Mouse (Mus musculus) gastrocnemius, adult 8-10 months (tissue): Measurements from ENCODE around the gene Col11a2. TPM values are rescaled to one million over a fixed set of nuclear protein-coding genes. Genes with fewer than 3 reads are reported as not detected.

Experiments
- DNase-seq, 2 experiments: peaks; one replicate each; pipeline ENCODE4 v3.0.0; 2022; ENCODE audit warnings: low spot score in 2 of 2
- total RNA-seq, 4 experiments: library from RNA; stranded (reverse); gene quantifications; 2 replicates each; pipeline ENCODE4 v1.2.4; 2022

Gene Col11a2
- total RNA-seq, 4 experiments from 2014 or later, result 2.5 to 4.8 (median 3.9) TPM

DNA sequence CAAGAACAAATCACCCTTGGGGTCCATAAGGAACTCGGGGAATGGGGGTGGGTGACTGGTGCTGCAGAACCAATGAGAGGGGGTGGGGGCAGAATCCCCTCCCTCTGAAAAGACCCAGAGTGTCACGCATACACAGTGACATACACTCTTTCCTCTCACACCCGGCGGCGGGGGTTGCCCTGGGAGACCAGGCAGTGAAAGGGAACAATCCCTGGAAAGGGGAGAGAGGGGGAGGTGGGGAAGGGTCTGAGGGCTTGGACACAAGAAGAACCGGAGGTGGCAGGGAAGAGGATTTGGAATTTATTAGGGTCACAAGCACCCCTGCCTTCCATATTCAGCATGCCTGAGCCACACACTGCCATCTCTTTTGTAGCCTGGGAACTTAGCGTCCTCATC is 13.5 kb upstream of the Col11a2 start:
- DNase-seq, result no peak

- DNase-seq, result no peak
These were observed 13.0 kb upstream of the Col11a2 start for GRCm38 (mm10) chr17:34026221-34026620.

DNA sequence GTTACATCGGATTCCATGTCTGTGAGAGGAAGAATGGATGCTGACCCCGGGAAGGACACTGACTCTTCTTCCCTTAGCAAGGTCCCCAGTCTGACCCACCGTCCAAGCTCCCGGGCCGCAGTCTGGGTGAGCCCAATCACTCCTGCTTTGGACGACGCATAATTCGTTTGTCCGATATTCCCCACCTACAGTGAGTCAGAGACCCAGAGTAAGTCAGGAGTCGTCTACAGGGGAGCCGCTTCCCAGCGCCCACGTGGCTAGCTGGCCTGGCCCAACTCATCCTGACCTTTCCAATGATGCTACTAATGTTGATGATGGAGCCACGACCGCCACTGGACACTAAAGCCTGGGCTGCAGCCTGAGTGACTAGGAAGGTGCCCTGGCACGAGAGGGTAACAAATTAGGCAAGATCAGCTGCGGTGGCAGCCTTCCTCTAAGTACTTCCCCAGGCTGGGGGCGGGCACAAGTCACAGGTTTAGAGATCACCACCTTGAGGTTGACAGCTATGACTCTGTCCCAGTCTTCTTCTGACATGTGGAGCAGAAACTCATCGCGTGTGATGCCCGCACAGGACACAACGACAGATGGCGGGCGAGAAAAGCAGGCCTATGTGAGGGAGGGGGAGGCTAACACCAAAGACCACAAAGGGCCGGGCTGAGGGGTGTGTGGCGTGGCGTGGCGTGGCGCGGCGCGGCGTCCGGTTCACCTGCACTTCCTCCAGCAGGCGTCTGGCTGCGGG is 12.2 kb upstream of the Col11a2 start:
- DNase-seq, result no peak

- DNase-seq, result peak; percentile 92 to 93
These were observed 11.5 kb upstream of the Col11a2 start, which contains the start of gene H2-Ke6 for GRCm38 (mm10) chr17:34027656-34028223. Gene H2-Ke6, minus strand, starts transcription at chr17:34028060.

DNA sequence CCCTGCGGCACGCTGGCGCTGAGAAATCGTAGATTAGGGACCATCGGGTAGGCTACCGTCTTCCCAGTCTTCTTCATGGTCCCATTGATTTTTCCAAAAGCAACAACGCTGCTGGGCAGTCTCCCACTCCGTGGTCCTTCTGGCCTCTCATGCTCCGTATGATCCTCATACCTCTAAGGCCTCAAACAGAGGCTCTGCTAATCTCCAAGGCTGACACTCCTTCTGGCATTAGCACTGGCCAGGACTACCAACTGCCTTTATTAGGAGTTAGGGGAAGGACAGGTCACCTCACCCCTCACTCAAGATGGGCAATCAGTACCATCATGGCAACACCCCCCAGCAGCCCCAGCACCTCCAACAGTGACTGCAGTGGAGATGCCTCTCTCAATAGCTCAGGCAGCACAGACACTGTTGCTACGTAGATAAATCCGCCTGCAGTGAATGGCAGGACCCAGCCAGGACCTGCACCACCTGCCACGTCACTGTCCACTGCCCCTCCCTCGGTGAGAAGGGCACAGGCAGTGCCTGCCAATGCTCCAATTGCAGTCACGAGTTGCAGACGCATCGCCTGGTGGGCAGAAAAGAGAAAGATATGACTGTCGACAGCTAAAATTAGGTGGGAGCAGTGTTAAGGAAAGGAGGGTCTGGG is 10.6 kb upstream of the Col11a2 start:
- DNase-seq, result no peak

GRCm38 (mm10) chr17:34029150-34029889 is 9.9 kb upstream of the Col11a2 start:
- DNase-seq, result no peak

DNA sequence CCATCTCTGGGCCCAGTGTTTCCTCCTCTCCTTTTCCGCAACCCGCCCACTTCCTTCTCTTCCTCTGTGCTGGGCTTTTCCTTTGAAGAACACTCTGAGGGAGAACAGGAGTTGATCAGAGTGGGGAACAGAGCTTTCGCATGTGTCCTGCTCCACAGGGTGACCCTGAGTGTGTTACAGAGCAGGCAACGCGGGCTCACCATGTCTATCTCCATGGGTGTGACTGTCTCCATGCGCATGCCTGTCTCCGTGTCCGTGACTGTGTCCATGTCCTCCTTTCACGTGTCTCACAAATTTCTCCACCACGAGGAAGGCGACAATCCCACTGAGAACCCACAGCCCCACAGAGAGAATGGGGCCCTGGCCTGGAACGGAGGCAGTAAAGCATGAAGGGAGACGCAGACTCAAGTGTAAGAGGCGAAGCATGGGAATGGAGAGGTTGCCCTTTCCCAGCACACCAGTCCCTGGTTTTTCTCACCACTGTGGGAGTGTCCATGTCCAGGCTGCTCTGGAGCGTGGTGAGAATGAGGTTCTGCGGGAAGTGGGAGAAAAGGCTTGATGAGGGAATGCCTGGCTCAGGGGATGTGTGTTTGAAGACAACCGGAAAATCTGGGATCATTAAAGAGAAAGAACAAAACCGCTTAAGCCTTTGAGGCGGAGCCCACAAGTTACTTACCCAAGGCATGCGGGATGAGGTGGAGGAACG is 9.2 kb upstream of the Col11a2 start:
- no peak for DNase-seq

DNA sequence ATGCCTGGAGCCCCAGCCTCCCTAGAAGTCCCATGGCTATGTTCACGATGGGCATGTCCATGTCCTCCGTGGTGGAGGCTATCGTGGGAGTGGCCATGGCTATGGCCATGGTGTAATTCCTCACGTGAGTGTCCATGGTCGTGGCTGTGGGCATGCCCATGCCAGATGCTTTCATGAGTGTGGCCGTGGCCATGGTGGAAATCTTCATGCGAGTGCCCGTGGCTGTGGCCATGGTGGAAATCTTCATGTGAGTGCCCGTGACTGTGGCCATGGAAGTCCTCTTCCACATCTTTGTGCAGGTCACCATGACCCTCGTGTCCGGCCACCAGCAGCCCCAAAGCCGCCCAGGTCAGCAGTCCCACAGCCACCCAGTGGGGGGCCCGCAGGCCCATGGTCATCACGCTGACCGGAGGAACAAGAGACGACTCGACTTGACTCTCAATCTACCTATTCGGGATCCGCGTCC is 8.3 kb upstream of the Col11a2 start:
- no peak for DNase-seq

GRCm38 (mm10) chr17:34031465-34032173 is 7.6 kb upstream of the Col11a2 start, which contains the start of the genes Slc39a7 and Rxrb:
Gene Slc39a7, minus strand, starts transcription at chr17:34031682.
Gene Rxrb, plus strand, starts transcription at chr17:34031812.
- DNase-seq, result peak; percentile 97 to 98

- DNase-seq, result peak in 1 of 2 experiments; percentile 64
These were observed 7.0 kb upstream of the Col11a2 start for GRCm38 (mm10) chr17:34032174-34032632.

- no peak for DNase-seq
These were observed 6.4 kb upstream of the Col11a2 start for GRCm38 (mm10) chr17:34032806-34033205.

DNA sequence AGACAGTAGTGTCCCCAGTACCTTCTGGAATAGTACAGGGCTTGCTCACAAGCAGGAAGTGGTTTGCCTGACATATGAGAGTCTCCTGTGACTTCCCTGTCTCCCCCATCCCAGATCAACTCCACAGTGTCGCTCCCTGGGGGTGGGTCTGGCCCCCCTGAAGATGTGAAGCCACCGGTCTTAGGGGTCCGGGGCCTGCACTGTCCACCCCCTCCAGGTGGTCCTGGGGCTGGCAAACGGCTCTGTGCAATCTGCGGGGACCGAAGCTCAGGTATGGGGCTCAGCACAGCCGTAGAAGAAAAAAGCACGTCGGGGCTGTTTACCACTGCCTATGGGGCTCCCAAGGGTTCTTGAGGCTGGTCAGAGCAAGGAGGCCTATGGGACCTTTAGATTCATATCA is 5.8 kb upstream of the Col11a2 start:
- no peak for DNase-seq

- DNase-seq, result peak in 1 of 2 experiments; percentile 49
These were observed 5.2 kb upstream of the Col11a2 start for GRCm38 (mm10) chr17:34034064-34034463.

- no peak for DNase-seq
These were observed 3.7 kb upstream of the Col11a2 start for GRCm38 (mm10) chr17:34035517-34035916.

GRCm38 (mm10) chr17:34036647-34037046 is 2.6 kb upstream of the Col11a2 start:
- no peak for DNase-seq

- no peak for DNase-seq
These were observed 2.0 kb upstream of the Col11a2 start for GRCm38 (mm10) chr17:34037241-34037640.

DNA sequence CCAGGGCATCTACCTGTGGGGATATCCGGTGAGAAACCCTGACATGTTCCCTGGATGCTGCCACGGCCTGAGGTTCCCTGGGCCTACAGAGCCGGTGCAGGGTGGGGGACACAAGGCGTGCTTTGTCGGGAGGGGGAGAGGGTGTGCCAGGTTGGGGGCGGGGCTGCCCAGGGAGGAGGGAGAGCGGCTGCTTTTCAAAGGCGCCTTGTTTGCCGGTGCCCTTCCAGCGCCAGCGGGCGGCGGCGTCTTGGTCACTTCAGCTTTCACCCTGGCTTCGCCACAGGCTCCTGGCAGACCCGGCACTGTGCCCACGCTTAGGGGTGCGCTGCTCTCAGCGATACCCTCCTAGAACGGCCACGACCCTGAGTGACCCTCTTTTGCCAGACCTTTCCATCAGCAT is 797 bp upstream of the Col11a2 start:
- DNase-seq, result no peak

GRCm38 (mm10) chr17:34039562-34040450 is 569 bp downstream of the Col11a2 start:
- DNase-seq, result peak; percentile 82 to 87

DNA sequence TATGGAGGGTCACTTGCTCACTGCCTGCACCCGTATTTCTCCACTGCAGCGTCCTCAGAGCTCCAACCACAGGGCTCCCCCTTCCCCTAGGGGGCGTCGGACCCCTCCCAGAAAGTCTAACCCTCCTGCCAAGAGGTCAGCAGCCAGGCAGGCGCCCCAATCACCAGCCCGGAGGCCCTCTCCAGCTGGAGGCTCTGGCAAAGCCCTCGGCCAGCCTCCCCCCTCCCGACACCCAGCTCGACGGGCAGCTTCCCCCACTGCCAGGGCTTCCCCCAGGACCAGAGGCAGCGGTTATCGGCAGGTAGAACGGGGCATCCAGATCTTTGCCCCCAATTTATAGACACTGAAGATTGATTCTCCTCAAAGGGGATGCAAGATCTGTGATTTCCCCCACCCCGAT is 6.7 kb downstream of the Col11a2 start:
- no peak for DNase-seq
